Mouse (Mus musculus): Measurements from ENCODE around the gene Dab1.

GRCm38 (mm10) chr4:104514568-104515000 is 895.4 kb downstream of the Dab1 start:
- TF ChIP-seq CTCF (IDR thresholded peaks at IDR 0.05) (peak; percentile 85), EP300 (IDR thresholded peaks at IDR 0.05) (no peak)
